Mouse (Mus musculus) stomach, postnatal 0 days (tissue): ENCODE measurements around the gene Ccdc136.

Experiments
- CTCF ChIP-seq: IDR thresholded peaks from 2 replicates; pipeline ENCODE4 v1.5.1; 2016; ENCODE audit warnings: antibody characterized with exemption, low read depth, mild to moderate bottlenecking, moderate library complexity
- EP300 ChIP-seq: optimal IDR thresholded peaks from 2 replicates; pipeline ENCODE3; 2016; ENCODE audit warnings: antibody characterized with exemption

GRCm38 (mm10) chr6:29388606-29389080 is 7.5 kb upstream of the Ccdc136 start:
- TF ChIP-seq CTCF (no peak), EP300 (no peak)
